Mouse (Mus musculus): ENCODE results near the gene Rps15a.

Gene Rps15a

GRCm38 (mm10) chr7:118119946-118120345 lies 4.0 kb upstream of the Rps15a start:
- ChIA-PET POLR2A (interaction anchor here in 3 of 4 experiments (0.6 to 26.3 kb wide), 16 partner anchors 9 to 177 kb away, joined by 3 to 907 read pairs (median 8); partner anchors contain the start of genes Arl6ip1 (in 3 of the 3) and Smg1 (in 2 of the 3)), CTCF (no interaction called here)

DNA sequence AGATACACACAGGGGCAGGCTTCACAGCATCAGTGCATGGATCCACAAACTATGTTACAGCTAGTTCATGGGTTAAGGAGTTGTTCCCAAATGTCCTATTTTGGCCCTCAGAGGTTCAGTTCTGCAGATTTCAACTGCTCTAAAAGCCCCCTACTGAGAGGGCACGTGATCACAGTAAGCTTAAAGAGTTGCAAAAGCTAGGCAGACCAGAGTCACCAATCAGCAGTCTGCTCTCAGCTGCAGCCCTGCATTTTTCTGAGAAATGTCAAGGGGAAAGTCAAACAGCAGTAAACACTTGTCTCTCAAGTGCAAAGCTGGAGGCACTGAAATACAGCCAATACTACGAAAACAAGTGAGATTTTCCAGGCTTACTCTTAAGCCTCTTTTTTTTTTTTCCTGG lies 3.2 kb upstream of the Rps15a start:
- CTCF ChIA-PET: no interaction called here
- POLR2A ChIA-PET: interaction anchor here in 3 of 4 experiments (0.5 to 26.3 kb wide), 25 partner anchors 8 to 177 kb away, joined by 3 to 907 read pairs (median 4); partner anchors contain the start of genes Arl6ip1 (in 3 of the 3) and Smg1 (in 2 of the 3)

DNA sequence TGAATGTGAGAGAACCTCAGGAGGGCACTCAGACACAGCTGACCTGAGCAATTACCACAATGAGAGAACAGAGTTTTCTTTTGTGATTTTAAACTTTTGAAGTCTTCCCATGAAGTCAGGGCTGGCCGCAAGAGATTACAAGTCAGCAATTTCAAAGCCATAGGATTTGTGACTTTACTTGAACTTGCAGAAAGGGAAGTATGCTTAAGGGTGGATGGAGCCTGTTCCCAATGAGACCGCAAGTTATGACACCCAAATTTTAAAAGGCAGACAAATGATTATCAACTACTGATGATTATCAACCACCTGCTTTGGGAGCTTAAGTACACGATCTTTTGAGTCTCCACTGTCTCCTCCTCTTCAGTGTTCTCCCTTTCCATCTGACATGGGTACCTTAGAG lies 2.4 kb upstream of the Rps15a start:
- CTCF ChIA-PET: no interaction called here

GRCm38 (mm10) chr7:118117539-118118210 lies 1.7 kb upstream of the Rps15a start:
- ChIA-PET CTCF (interaction anchor here in 2 of 4 experiments (0.6 to 0.7 kb wide), 2 partner anchors 9 to 169 kb away, joined by 3 to 6 read pairs; no protein-coding TSS in a partner anchor), POLR2A (interaction anchor here (0.6 to 26.3 kb wide), 32 partner anchors 9 to 179 kb away, joined by 3 to 907 read pairs (median 6); partner anchors contain the start of genes Arl6ip1 (in 4 of the 4) and Smg1 (in 2 of the 4))

More for the DNA sequence above, 2.4 kb upstream of the Rps15a start:
- POLR2A ChIA-PET: interaction anchor here (0.9 to 26.3 kb wide), 18 partner anchors 10 to 178 kb away, joined by 3 to 907 read pairs (median 42); partner anchors contain the start of genes Arl6ip1 (in 4 of the 4) and Smg1 (in 2 of the 4)

DNA sequence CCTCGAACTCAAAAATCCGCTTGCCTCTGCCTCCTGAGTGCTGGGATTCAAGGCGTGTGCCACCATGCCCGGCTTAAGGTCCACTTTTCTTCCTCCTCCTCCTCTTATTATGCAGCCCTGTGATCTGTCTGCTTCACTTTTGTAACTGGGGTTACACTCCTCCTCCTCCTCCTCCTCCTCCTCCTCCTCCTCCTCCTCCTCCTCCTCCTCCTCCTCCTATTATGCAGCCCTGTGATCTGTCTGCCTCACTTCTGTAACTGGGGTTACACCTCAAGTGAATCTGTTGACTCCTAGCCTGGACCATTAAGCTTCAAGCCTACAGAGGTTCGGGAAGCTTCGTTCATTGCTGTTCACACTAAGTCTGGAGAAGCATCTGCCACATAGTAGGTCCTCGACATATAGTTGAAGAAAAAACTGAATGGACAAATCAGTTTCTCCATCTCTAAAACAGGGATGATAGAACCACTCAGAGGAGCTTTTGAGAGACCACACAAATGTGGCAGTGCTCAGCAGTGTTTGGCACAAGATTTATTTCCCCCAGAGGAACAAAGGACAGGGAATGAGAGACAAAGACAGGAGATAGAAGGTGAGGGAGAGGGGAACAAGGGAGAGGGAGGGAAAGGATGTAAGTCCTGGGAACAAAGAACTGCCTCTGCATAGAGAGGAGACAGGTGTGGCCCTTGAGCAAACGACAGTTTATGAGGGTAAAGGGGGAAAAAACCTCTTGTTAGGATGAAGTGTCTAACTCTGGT lies 975 bp upstream of the Rps15a start:
- ChIA-PET CTCF (interaction anchor here in 3 of 4 experiments (0.6 to 0.8 kb wide), 4 partner anchors 8 to 169 kb away, joined by 3 to 6 read pairs (median 3); no protein-coding TSS in a partner anchor), POLR2A (interaction anchor here (0.6 to 26.3 kb wide), 50 partner anchors 7 to 1679 kb away, joined by 3 to 907 read pairs (median 5); partner anchors contain the start of genes Arl6ip1 (in 4 of the 4) and Smg1 (in 3 of the 4))

- POLR2A ChIA-PET: interaction anchor here (0.6 to 26.3 kb wide), 39 partner anchors 8 to 381 kb away, joined by 3 to 907 read pairs (median 6); partner anchors contain the start of genes Arl6ip1 (in 3 of the 4) and Smg1 (in 2 of the 4)
- CTCF ChIA-PET: interaction anchor here in 1 of 4 experiments (0.7 kb wide), 1 partner anchor 403 kb away, joined by 3 read pairs; no protein-coding TSS in a partner anchor
Measured at GRCm38 (mm10) chr7:118115533-118115876, 483 bp downstream of the Rps15a start.

GRCm38 (mm10) chr7:118113541-118114297 lies 2.3 kb downstream of the Rps15a start:
- CTCF ChIA-PET: no interaction called here
- POLR2A ChIA-PET: interaction anchor here (0.6 to 26.3 kb wide), 43 partner anchors 8 to 712 kb away, joined by 3 to 907 read pairs (median 6); partner anchors contain the start of genes Arl6ip1 (in 4 of the 4), Smg1 (in 2 of the 4) and Itpripl2 (in 1 of the 4)

DNA sequence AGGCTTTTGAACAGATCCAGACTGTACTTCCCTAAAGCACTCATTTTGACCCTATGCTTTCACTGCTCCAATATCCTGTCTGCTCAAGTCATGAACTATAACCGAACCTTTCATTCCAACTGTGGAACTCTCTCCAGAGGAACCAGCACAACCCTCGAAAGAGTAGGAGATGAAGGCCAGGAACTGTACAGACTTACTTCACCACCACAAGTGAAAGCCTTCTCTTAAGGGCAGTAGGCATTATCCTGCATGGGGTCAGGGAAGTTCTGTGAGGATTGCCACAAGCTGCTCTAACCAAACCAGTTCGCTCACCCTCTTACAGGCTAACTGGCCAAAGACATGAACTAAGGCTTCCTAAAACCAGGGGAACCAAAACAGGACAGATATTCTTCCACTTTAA lies 4.9 kb downstream of the Rps15a start:
- ChIA-PET POLR2A (interaction anchor here (0.6 to 26.3 kb wide), 27 partner anchors 6 to 548 kb away, joined by 3 to 907 read pairs (median 5); partner anchors contain the start of genes Arl6ip1 (in 4 of the 4) and Smg1 (in 2 of the 4)), CTCF (no interaction called here)

GRCm38 (mm10) chr7:118107671-118108070 lies 8.3 kb downstream of the Rps15a start:
- ChIA-PET CTCF (interaction anchor here in 2 of 4 experiments (0.5 to 0.6 kb wide), 2 partner anchors 9 to 188 kb away, joined by 3 to 5 read pairs; no protein-coding TSS in a partner anchor), POLR2A (interaction anchor here (0.6 to 26.3 kb wide), 27 partner anchors 5 to 605 kb away, joined by 3 to 907 read pairs (median 5); partner anchors contain the start of genes Arl6ip1 (in 4 of the 4), Rps15a (in 3 of the 4), Smg1 (in 2 of the 4) and Ccp110 (in 1 of the 4))

DNA sequence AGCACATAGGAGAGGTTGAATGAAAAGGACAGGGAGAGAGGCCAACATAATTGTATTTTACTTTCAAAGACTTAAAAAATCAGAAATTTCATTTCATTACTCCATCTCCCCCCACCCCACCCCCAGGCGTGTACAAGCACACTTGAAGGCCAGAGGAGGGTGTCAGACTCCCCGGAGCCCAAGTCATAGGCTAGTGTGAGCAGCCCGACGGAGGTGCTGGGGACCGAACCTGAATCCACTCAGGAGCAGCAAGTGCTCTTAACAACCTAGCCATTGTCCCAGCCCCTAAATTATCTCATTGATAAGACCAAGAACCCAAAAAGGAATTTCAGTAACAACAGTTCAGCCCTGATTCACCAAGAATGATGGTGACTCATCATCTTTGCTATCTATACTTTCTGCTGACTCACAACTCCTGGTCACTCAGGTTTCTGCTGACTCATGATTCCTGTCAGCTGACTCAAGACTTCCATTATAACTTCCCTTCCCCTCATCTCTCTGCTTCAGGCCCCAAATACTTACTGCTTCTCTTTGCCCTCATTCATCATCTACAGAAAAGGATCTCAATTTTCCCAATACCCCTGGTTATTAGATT lies 11.4 kb downstream of the Rps15a start:
- CTCF ChIA-PET: no interaction called here
- POLR2A ChIA-PET: interaction anchor here in 3 of 4 experiments (0.5 to 26.3 kb wide), 16 partner anchors 9 to 193 kb away, joined by 3 to 907 read pairs (median 7); partner anchors contain the start of genes Arl6ip1 (in 3 of the 3), Rps15a (in 3 of the 3) and Smg1 (in 1 of the 3)

GRCm38 (mm10) chr7:118103462-118104379 lies 12.3 kb downstream of the Rps15a start:
- ChIA-PET POLR2A (interaction anchor here (0.5 to 26.3 kb wide), 31 partner anchors 8 to 1576 kb away, joined by 3 to 907 read pairs (median 4); partner anchors contain the start of genes Arl6ip1 (in 3 of the 4), Rps15a (in 3 of the 4) and Smg1 (in 1 of the 4)), CTCF (interaction anchor here in 1 of 4 experiments (0.7 to 1.2 kb wide), 2 partner anchors 19 to 1402 kb away, joined by 3 read pairs; no protein-coding TSS in a partner anchor)

- CTCF ChIA-PET: interaction anchor here in 3 of 4 experiments (0.6 to 1.2 kb wide), 5 partner anchors 18 to 1401 kb away, joined by 3 to 4 read pairs (median 3); no protein-coding TSS in a partner anchor
- POLR2A ChIA-PET: interaction anchor here (0.5 to 26.3 kb wide), 32 partner anchors 8 to 1577 kb away, joined by 3 to 907 read pairs (median 4); partner anchors contain the start of genes Arl6ip1 (in 3 of the 4), Rps15a (in 3 of the 4) and Smg1 (in 1 of the 4)
Measured at GRCm38 (mm10) chr7:118102678-118103461, 13.1 kb downstream of the Rps15a start.

- POLR2A ChIA-PET: interaction anchor here (0.6 to 26.3 kb wide), 15 partner anchors 11 to 719 kb away, joined by 3 to 907 read pairs (median 5); partner anchors contain the start of genes Rps15a (in 3 of the 4), Arl6ip1 (in 2 of the 4) and Smg1 (in 1 of the 4)
- CTCF ChIA-PET: interaction anchor here in 2 of 4 experiments (0.6 to 1.2 kb wide), 3 partner anchors 33 to 195 kb away, joined by 3 to 4 read pairs (median 3); no protein-coding TSS in a partner anchor
Measured at GRCm38 (mm10) chr7:118102231-118102630, 13.8 kb downstream of the Rps15a start.

DNA sequence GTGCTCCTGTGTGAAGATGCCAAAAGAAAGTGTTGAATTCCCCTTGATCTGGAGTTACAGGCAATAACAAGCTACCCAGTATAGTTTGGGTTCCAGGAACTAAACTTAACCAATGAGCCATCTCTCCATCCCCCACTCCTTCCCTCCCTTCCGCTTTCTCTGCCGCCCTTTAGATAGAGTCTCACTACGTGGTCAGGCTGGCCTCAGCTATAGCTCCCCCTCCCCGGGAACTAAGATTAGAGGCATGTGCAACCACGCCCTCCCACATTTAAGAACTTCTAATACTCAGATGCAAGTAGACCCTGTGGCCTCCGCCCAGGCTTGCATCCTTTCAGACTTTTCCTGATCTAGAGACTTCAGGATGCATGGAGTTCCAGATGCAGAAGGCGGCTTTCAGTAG lies 18.4 kb downstream of the Rps15a start:
- POLR2A ChIA-PET: interaction anchor here in 3 of 4 experiments (0.6 to 15.3 kb wide), 10 partner anchors 8 to 797 kb away, joined by 3 to 389 read pairs (median 4); partner anchors contain the start of genes Arl6ip1 (in 2 of the 3) and Rps15a (in 2 of the 3)
- CTCF ChIA-PET: interaction anchor here in 3 of 4 experiments (0.6 to 0.7 kb wide), 3 partner anchors 306 to 1876 kb away, joined by 3 to 4 read pairs (median 3); no protein-coding TSS in a partner anchor

DNA sequence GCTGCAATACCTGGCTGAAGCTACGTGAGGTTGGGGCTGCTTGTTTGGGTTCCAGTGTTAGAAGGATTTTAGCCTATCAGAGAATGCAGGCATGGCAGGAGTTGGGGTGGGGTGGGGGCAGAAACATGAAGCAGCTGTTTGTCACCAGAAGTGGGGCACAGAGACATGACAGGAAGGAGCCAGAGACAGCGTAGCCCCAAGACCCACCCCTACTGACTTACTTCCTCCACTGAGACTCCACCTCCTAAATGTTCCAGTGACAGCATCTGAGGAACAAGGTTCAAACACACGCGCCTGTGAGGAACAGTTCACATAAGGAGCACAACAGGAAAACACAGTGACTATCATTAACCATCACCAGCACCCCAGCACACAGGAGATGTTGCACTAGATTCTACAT lies 36.0 kb downstream of the Rps15a start:
- POLR2A ChIA-PET: interaction anchor here in 2 of 4 experiments (0.6 to 1.6 kb wide), 3 partner anchors 23 to 62 kb away, joined by 3 to 4 read pairs (median 3); no protein-coding TSS in a partner anchor

More for the DNA sequence above, 36.0 kb downstream of the Rps15a start:
- CTCF ChIA-PET: interaction anchor here in 1 of 4 experiments (2.1 kb wide), 1 partner anchor 13 kb away, joined by 6 read pairs; no protein-coding TSS in a partner anchor

Data from embryonic stem cell, embryonic (primary cell).